Mouse (Mus musculus): ENCODE measurements around the gene App. TPM values are rescaled to one million over a fixed set of nuclear protein-coding genes. Genes with fewer than 3 reads are reported as not detected.

Gene App
- polyA plus RNA-seq, 1 experiment from 2014 or later: 166 TPM

GRCm38 (mm10) chr16:85168821-85169220 lies 4.7 kb downstream of the App start:
- H3K9me3 ChIP-seq: no peaks in the 10 kb centered on the region
- H3K9ac ChIP-seq: no peak overlapping the region
- H3K27ac ChIP-seq (replicated peaks): no peak overlapping the region
- H3K36me3 ChIP-seq: peaks cover 22% of the 10 kb centered on the region
- ATAC-seq (ENCODE audit: extremely low read depth, insufficient number of reproducible peaks, low FRiP score, low TSS enrichment): no peak
- H3K4me2 ChIP-seq: no peak overlapping the region
- 39% methylated on average over 5 of the region's 5 CpGs for WGBS
- H3K4me1 ChIP-seq: peaks cover 46% of the 10 kb centered on the region
- H3K27me3 ChIP-seq (replicated peaks): no peaks in the 10 kb centered on the region
- H3K4me3 ChIP-seq: no peak overlapping the region

DNA sequence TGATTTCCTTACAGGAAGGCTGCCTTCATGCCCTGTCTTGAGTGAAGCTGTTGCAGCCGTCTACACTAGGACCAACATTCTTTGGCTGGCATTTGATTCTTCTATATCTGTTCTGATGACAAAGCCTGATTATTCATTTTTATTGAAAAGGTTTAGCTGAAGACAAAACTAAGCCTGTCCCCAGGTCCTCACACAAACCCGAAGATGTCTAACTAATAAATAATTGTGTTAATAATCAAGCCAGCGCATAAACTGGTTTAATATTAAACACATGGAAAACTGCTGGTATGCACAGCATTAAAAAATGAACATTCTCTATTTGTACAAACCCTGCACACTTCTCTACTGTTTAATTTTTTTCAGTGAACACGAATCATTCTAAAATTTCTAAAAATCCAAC lies 7.4 kb downstream of the App start:
- WGBS: 72% methylated on average over 4 of the region's 4 CpGs
- Histone ChIP-seq H3K9me3 (no peaks in the 10 kb centered on the region), H3K27ac (replicated peaks) (no peak overlapping the region), H3K27me3 (replicated peaks) (no peaks in the 10 kb centered on the region), H3K9ac (no peak overlapping the region), H3K4me2 (no peak overlapping the region), H3K4me3 (no peak overlapping the region), H3K4me1 (peaks cover 40% of the 10 kb centered on the region), H3K36me3 (peaks cover 22% of the 10 kb centered on the region)
- no peak for ATAC-seq (ENCODE audit: extremely low read depth, insufficient number of reproducible peaks, low FRiP score, low TSS enrichment)

GRCm38 (mm10) chr16:85165631-85166030 lies 7.9 kb downstream of the App start:
- Histone ChIP-seq H3K27me3 (replicated peaks) (no peaks in the 10 kb centered on the region), H3K9me3 (no peaks in the 10 kb centered on the region), H3K27ac (replicated peaks) (no peak overlapping the region), H3K4me3 (no peak overlapping the region), H3K4me2 (no peak overlapping the region), H3K4me1 (peaks cover 36% of the 10 kb centered on the region), H3K9ac (no peak overlapping the region), H3K36me3 (peaks cover 22% of the 10 kb centered on the region)
- WGBS: 62% methylated on average over 7 of the region's 7 CpGs
- ATAC-seq (ENCODE audit: extremely low read depth, insufficient number of reproducible peaks, low FRiP score, low TSS enrichment): no peak

DNA sequence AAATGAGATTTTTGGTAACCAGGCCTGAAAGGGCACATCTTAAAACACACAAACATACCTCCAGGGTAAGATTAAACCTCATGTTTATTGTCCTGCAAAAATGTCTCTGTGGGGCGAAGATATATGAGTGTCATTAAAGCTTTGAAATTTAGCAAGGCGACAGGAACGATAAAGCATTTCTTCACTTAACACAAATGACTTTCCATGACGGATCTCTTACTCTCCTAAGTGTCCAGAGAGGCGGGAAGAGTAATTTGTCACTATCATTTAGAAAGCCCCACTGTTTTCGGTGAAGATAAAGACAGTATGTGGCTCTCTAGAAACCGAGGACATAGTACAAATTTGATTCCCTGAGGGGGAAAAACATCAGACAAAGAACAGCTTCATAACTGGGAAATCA lies 8.4 kb downstream of the App start:
- no peaks in the 10 kb centered on the region for H3K27me3 ChIP-seq (replicated peaks)
- 54% methylated on average over 7 of the region's 7 CpGs for WGBS
- no peak overlapping the region for H3K27ac ChIP-seq (replicated peaks)
- H3K9ac ChIP-seq: no peak overlapping the region
- peaks cover 22% of the 10 kb centered on the region for H3K36me3 ChIP-seq
- H3K4me3 ChIP-seq: no peak overlapping the region
- H3K9me3 ChIP-seq: no peaks in the 10 kb centered on the region
- H3K4me1 ChIP-seq: peaks cover 36% of the 10 kb centered on the region
- no peak for ATAC-seq (ENCODE audit: extremely low read depth, insufficient number of reproducible peaks, low FRiP score, low TSS enrichment)
- no peak overlapping the region for H3K4me2 ChIP-seq

- 65% methylated on average over 6 of the region's 6 CpGs for WGBS
Observed at GRCm38 (mm10) chr16:85162779-85163178, 10.8 kb downstream of the App start.

DNA sequence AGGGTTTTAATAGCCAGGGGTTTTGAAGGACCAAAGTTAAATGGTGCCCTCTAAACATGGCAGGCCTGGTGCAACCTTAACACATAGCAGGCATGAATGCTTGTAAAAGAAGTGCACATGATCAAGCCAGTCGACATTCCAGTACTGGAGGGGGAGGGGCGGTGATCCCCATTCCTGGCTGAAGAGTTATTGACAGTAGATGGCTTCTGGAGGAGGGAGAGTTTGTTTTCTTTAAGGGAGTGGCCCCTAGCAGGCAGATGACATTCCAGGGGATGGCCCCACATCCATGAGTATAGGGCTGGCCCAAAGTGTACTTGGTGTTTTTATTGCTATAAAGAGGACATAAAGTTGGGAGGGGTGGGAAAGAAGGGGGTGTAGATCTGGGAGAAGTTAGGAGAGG lies 13.4 kb downstream of the App start:
- Histone ChIP-seq H3K9me3 (no peaks in the 10 kb centered on the region), H3K36me3 (no peaks in the 10 kb centered on the region; the same call in 1 of the 2 replicates), H3K4me2 (no peak overlapping the region), H3K9ac (no peak overlapping the region), H3K4me1 (peaks cover 37% of the 10 kb centered on the region), H3K27ac (replicated peaks) (no peak overlapping the region), H3K27me3 (replicated peaks) (no peaks in the 10 kb centered on the region), H3K4me3 (no peak overlapping the region)
- no peak for ATAC-seq (ENCODE audit: extremely low read depth, insufficient number of reproducible peaks, low FRiP score, low TSS enrichment)
- 46% methylated on average over 2 of the region's 2 CpGs for WGBS

More at GRCm38 (mm10) chr16:85162779-85163178, 10.8 kb downstream of the App start:
- no peak overlapping the region for H3K27ac ChIP-seq (replicated peaks)
- no peak overlapping the region for H3K4me3 ChIP-seq
- peaks cover 29% of the 10 kb centered on the region for H3K4me1 ChIP-seq
- H3K9ac ChIP-seq: no peak overlapping the region
- ATAC-seq (ENCODE audit: extremely low read depth, insufficient number of reproducible peaks, low FRiP score, low TSS enrichment): no peak
- no peaks in the 10 kb centered on the region for H3K27me3 ChIP-seq (replicated peaks)
- H3K4me2 ChIP-seq: no peak overlapping the region
- peaks cover 8% of the 10 kb centered on the region for H3K36me3 ChIP-seq
- no peaks in the 10 kb centered on the region for H3K9me3 ChIP-seq

DNA sequence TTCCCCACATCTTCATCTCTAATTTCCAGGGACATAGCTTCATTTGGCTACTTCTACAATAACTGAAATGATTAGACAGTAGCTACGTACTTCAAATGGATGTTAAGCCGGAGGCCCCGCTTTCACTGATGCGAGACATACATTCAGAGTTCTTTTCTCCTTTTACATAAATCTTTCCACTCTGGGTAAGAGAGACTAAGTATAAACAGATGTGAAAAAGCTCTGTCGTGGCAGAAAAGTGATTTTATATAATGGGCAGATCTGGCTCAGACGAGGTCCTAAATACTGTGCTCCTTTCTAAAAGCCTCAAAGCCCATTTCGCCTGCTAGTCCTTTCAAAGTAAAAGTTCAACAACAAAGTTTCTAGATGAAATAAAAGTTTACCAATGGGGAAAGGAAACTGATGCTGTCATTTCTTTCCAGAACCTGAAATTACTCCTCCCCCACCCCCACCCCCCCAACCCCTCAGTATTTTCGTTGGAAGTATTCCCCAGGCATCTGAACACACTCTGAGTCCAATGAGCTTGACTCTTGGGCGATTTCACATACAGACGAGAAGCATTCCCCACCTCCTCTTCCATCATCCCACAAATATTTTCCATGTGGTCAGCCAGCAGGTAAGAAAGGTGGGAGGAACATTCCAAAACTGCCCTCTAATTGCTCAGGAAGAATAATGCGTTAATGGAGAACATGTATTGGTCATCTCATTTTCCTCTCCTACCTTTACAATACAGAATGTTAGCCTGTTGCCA lies 15.6 kb downstream of the App start:
- no peak for ATAC-seq (ENCODE audit: extremely low read depth, insufficient number of reproducible peaks, low FRiP score, low TSS enrichment)

DNA sequence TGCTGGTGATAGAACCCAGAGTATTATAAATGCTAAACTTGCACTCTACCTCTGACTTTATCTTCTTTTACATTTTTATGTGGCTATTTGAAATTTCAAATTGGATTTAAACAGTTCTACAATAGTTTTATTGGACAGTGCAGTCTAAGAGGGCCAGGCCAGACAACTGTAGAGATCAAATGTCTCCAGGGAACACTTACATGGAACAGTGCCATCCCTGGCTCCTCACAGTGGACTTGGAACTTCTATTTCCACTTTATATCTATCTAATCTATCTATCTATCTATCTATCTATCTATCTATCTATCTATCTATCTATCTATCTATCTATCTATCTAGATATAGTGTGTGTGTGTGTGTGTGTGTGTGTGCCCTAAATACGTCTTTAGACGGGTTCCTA lies 16.4 kb downstream of the App start:
- 88% methylated on average over 2 of the region's 2 CpGs for WGBS
- H3K36me3 ChIP-seq: no peaks in the 10 kb centered on the region; the same call in 1 of the 2 replicates
- H3K27ac ChIP-seq (replicated peaks): no peak overlapping the region
- H3K4me2 ChIP-seq: no peak overlapping the region
- ATAC-seq (ENCODE audit: extremely low read depth, insufficient number of reproducible peaks, low FRiP score, low TSS enrichment): no peak
- H3K27me3 ChIP-seq (replicated peaks): no peaks in the 10 kb centered on the region
- peaks cover 64% of the 10 kb centered on the region for H3K4me1 ChIP-seq
- H3K9ac ChIP-seq: no peak overlapping the region
- no peak overlapping the region for H3K4me3 ChIP-seq
- no peaks in the 10 kb centered on the region for H3K9me3 ChIP-seq

More for the DNA sequence above, 15.6 kb downstream of the App start:
- 66% methylated on average over 11 of the region's 11 CpGs for WGBS
- peak overlapping the region; percentile 32; the same call in 1 of the 2 replicates for H3K27ac ChIP-seq (replicated peaks)
- H3K4me3 ChIP-seq: no peak overlapping the region
- H3K9ac ChIP-seq: no peak overlapping the region
- no peaks in the 10 kb centered on the region for H3K27me3 ChIP-seq (replicated peaks)
- H3K4me1 ChIP-seq: peaks cover 56% of the 10 kb centered on the region
- H3K36me3 ChIP-seq: no peaks in the 10 kb centered on the region; the same call in 1 of the 2 replicates
- no peak overlapping the region for H3K4me2 ChIP-seq
- H3K9me3 ChIP-seq: no peaks in the 10 kb centered on the region

GRCm38 (mm10) chr16:85155836-85156235 lies 17.7 kb downstream of the App start:
- Histone ChIP-seq H3K4me2 (peak overlapping the region; percentile 40), H3K27me3 (replicated peaks) (no peaks in the 10 kb centered on the region), H3K4me3 (no peak overlapping the region), H3K4me1 (peaks cover 77% of the 10 kb centered on the region), H3K9me3 (no peaks in the 10 kb centered on the region), H3K36me3 (no peaks in the 10 kb centered on the region; the same call in 1 of the 2 replicates), H3K27ac (replicated peaks) (peak overlapping the region; percentile 54), H3K9ac (peak overlapping the region; percentile 40; the same call in 1 of the 2 replicates)
- no peak for ATAC-seq (ENCODE audit: extremely low read depth, insufficient number of reproducible peaks, low FRiP score, low TSS enrichment)
- WGBS: 52% methylated on average over 10 of the region's 10 CpGs

DNA sequence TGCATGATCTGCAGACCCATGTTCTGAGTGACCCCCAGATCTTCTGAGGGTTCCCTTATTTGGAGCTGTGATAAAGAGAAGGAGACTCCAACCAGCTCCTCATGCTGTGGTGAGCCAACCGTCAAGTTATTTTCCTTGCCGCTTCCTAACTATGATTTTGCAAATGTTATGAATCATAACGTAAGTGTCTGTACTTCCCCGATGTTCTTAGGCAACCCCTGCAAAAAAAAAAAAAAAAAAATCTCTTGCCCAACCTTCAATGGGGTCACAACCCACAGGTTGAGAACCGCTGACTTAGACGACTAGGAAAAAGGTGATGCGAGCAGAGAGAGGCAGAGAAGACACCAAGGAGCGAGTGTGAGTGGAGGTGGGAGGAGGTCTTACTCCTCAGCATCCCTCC lies 21.1 kb downstream of the App start:
- no peak for ATAC-seq (ENCODE audit: extremely low read depth, insufficient number of reproducible peaks, low FRiP score, low TSS enrichment)
- no peak overlapping the region for H3K4me2 ChIP-seq
- no peak overlapping the region for H3K9ac ChIP-seq
- H3K9me3 ChIP-seq: no peaks in the 10 kb centered on the region
- WGBS: 69% methylated on average over 8 of the region's 8 CpGs
- H3K4me1 ChIP-seq: peaks cover 89% of the 10 kb centered on the region
- H3K36me3 ChIP-seq: no peaks in the 10 kb centered on the region
- no peak overlapping the region for H3K27ac ChIP-seq (replicated peaks)
- no peaks in the 10 kb centered on the region for H3K27me3 ChIP-seq (replicated peaks)
- no peak overlapping the region for H3K4me3 ChIP-seq

DNA sequence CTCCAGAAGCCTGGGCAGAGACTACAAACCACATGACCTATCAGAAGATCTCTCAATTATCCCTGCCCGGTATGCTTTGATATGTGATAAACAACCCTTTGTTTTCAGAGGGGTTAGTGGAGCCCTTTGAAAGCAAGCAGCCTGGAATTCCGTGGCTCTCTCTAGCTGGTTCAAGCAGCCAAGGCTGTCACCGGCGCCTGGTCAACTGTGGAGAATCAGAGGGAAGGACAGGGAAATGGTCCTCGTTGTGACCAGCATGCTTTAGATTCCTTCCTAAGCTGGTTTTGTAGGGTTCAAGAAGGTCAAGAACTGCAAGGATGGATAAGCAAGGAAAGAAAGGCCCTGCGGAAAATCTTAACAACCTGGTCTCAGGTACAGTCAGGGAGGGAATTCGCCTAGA lies 21.9 kb downstream of the App start:
- peak overlapping the region; percentile 52 for H3K4me2 ChIP-seq
- peak overlapping the region; percentile 67 for H3K27ac ChIP-seq (replicated peaks)
- 16% methylated on average over 7 of the region's 7 CpGs for WGBS
- peak overlapping the region; percentile 63 for H3K9ac ChIP-seq
- no peaks in the 10 kb centered on the region for H3K9me3 ChIP-seq
- H3K27me3 ChIP-seq (replicated peaks): no peaks in the 10 kb centered on the region
- no peak for ATAC-seq (ENCODE audit: extremely low read depth, insufficient number of reproducible peaks, low FRiP score, low TSS enrichment)
- H3K36me3 ChIP-seq: no peaks in the 10 kb centered on the region
- H3K4me1 ChIP-seq: peaks cover 94% of the 10 kb centered on the region
- H3K4me3 ChIP-seq: no peak overlapping the region

DNA sequence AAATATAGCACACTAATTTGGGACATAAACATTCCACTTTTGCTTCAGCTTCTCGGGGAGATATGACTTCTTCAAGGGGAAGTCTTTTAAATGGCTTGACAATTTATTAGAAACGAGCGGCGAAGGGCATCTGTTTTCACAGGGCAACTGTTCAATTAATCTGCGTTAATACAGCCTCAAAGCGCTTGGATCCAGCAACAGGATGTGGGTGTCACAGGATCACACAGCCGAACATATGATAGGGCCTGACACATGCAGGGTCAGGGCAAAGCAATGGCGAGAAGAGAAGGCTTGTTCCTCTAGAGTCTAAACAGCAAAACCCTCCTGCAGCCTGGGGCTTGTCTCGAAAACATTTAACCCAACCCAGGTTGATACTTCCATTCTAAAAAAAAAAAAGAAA lies 22.7 kb downstream of the App start:
- ATAC-seq (ENCODE audit: extremely low read depth, insufficient number of reproducible peaks, low FRiP score, low TSS enrichment): no peak
- Histone ChIP-seq H3K4me3 (no peak overlapping the region), H3K9me3 (no peaks in the 10 kb centered on the region), H3K4me1 (peaks cover 90% of the 10 kb centered on the region), H3K27ac (replicated peaks) (peak overlapping the region; percentile 78), H3K9ac (peak overlapping the region; percentile 48), H3K36me3 (no peaks in the 10 kb centered on the region), H3K27me3 (replicated peaks) (no peaks in the 10 kb centered on the region), H3K4me2 (peak overlapping the region; percentile 52)
- 22% methylated on average over 9 of the region's 9 CpGs for WGBS

Measured in heart, embryonic 13.5 days (tissue).